Mouse (Mus musculus): ENCODE data around the gene Slc4a10.

Slc4a10 gene

GRCm38 (mm10) chr2:62150830-62151229, 104.6 kb downstream of the Slc4a10 start:
- Histone ChIP-seq H3K36me3 (ENCODE audit: control insufficient read depth, insufficient read depth, low read length, poor library complexity, severe bottlenecking) (no peaks in the 10 kb centered on the region), H3K27me3 (ENCODE audit: control insufficient read depth, insufficient read depth, low read length, poor library complexity, severe bottlenecking) (no peaks in the 10 kb centered on the region)
- no peak for DNase-seq (ENCODE audit: low read depth, low spot score)

DNA sequence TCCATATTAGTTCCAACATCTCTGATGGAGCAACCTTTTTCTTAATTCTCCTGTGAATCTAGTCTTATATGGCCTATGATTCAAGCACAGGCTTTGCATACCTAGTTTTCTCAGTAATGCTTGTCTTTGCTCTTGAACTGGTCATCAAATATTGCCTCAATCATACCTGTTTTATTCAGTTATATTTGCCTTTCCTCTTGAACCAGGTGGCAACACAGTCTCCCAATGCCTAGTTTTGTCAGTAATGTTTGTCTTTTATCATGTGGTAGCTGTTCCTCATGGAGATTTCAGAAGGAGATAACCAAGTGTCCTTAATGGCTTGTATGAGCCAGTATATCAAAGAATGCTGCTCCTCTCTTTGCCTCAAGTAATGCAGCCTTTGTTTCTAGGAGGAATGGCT, 163.8 kb downstream of the Slc4a10 start:
- Histone ChIP-seq H3K27me3 (ENCODE audit: control insufficient read depth, insufficient read depth, low read length, poor library complexity, severe bottlenecking) (no peaks in the 10 kb centered on the region), H3K36me3 (ENCODE audit: control insufficient read depth, insufficient read depth, low read length, poor library complexity, severe bottlenecking) (no peaks in the 10 kb centered on the region)
- no peak for DNase-seq (ENCODE audit: low read depth, low spot score)

- H3K27me3 ChIP-seq (ENCODE audit: control insufficient read depth, insufficient read depth, low read length, poor library complexity, severe bottlenecking): no peaks in the 10 kb centered on the region
- no peaks in the 10 kb centered on the region for H3K36me3 ChIP-seq (ENCODE audit: control insufficient read depth, insufficient read depth, low read length, poor library complexity, severe bottlenecking)
- DNase-seq (ENCODE audit: low read depth, low spot score): no peak
Measured at GRCm38 (mm10) chr2:62211106-62211505, 164.8 kb downstream of the Slc4a10 start.

- H3K27me3 ChIP-seq (ENCODE audit: control insufficient read depth, insufficient read depth, low read length, poor library complexity, severe bottlenecking): no peaks in the 10 kb centered on the region
- no peak for DNase-seq (ENCODE audit: low read depth, low spot score)
- no peaks in the 10 kb centered on the region for H3K36me3 ChIP-seq (ENCODE audit: control insufficient read depth, insufficient read depth, low read length, poor library complexity, severe bottlenecking)
Measured at GRCm38 (mm10) chr2:62227563-62227962, 181.3 kb downstream of the Slc4a10 start.

DNA sequence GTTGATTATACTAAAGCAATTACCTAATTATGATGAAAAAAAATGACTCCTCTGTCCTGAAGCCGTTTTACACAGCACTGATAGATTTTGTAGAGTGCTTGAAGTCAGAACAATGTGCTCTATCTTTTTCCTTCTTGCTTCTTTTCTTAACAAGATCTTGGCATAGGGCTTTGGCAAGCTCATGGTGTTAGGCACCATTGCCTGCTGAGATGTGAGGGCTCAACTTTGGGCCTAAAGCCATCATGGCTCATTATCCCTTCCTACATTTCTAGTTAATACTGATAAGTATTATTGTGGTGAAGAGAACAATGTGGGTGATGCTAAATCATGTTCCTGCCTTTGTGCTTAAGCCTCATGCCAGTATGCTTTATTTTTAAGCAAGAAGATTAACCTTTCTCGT, 185.0 kb downstream of the Slc4a10 start:
- Histone ChIP-seq H3K36me3 (ENCODE audit: control insufficient read depth, insufficient read depth, low read length, poor library complexity, severe bottlenecking) (no peaks in the 10 kb centered on the region), H3K27me3 (ENCODE audit: control insufficient read depth, insufficient read depth, low read length, poor library complexity, severe bottlenecking) (no peaks in the 10 kb centered on the region)
- no peak for DNase-seq (ENCODE audit: low read depth, low spot score)

GRCm38 (mm10) chr2:62244167-62244566, 197.9 kb downstream of the Slc4a10 start:
- Histone ChIP-seq H3K36me3 (ENCODE audit: control insufficient read depth, insufficient read depth, low read length, poor library complexity, severe bottlenecking) (no peaks in the 10 kb centered on the region), H3K27me3 (ENCODE audit: control insufficient read depth, insufficient read depth, low read length, poor library complexity, severe bottlenecking) (no peaks in the 10 kb centered on the region)
- no peak for DNase-seq (ENCODE audit: low read depth, low spot score)

- no peak for DNase-seq (ENCODE audit: low read depth, low spot score)
- Histone ChIP-seq H3K27me3 (ENCODE audit: control insufficient read depth, insufficient read depth, low read length, poor library complexity, severe bottlenecking) (no peaks in the 10 kb centered on the region), H3K36me3 (ENCODE audit: control insufficient read depth, insufficient read depth, low read length, poor library complexity, severe bottlenecking) (no peaks in the 10 kb centered on the region)
Measured at GRCm38 (mm10) chr2:62268467-62268866, 222.2 kb downstream of the Slc4a10 start.

GRCm38 (mm10) chr2:62271840-62272239, 225.6 kb downstream of the Slc4a10 start:
- Histone ChIP-seq H3K36me3 (ENCODE audit: control insufficient read depth, insufficient read depth, low read length, poor library complexity, severe bottlenecking) (no peaks in the 10 kb centered on the region), H3K27me3 (ENCODE audit: control insufficient read depth, insufficient read depth, low read length, poor library complexity, severe bottlenecking) (no peaks in the 10 kb centered on the region)
- DNase-seq (ENCODE audit: low read depth, low spot score): no peak

DNA sequence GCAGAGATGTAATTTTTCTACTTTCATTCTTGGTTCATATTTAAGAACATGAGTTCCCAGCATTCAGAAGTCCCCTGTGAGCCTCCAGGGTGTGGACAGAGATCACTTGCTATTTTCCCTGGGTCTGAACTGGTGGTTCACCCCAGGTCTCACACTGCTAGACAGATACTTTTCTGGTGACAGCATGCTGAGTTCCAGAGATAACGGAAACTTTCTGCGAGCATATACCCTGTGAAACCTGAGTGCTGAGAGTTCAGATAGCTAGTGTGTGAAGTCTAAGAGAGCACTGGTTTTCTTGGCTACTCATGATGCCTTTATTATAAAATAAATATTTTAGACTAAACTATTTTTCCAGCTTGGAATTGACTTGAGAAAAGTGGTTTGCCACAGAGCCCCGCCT, 232.5 kb downstream of the Slc4a10 start:
- H3K27me3 ChIP-seq (ENCODE audit: control insufficient read depth, insufficient read depth, low read length, poor library complexity, severe bottlenecking): no peaks in the 10 kb centered on the region
- no peak for DNase-seq (ENCODE audit: low read depth, low spot score)
- no peaks in the 10 kb centered on the region for H3K36me3 ChIP-seq (ENCODE audit: control insufficient read depth, insufficient read depth, low read length, poor library complexity, severe bottlenecking)

DNA sequence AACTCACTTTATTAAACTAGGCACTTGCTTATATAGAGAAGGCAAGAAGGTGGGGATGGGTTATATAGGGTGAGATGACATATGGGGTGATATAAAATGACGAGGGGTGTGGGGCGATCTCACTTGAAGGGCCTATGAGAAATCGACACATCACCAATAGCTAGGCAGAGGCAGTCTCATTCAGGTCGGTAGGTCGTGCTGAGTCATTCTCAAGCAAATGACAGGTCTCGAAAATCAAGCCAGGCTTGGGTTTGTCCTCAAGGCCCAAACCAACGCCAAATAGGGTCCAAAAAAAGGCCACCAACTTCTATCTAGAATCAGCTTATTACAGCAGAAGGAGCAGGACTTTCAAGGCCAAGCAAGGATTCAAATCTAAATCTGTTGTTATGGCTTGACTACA, 233.5 kb downstream of the Slc4a10 start:
- no peak for DNase-seq (ENCODE audit: low read depth, low spot score)
- no peaks in the 10 kb centered on the region for H3K27me3 ChIP-seq (ENCODE audit: control insufficient read depth, insufficient read depth, low read length, poor library complexity, severe bottlenecking)
- no peaks in the 10 kb centered on the region for H3K36me3 ChIP-seq (ENCODE audit: control insufficient read depth, insufficient read depth, low read length, poor library complexity, severe bottlenecking)

GRCm38 (mm10) chr2:62285026-62285425, 238.8 kb downstream of the Slc4a10 start:
- DNase-seq (ENCODE audit: low read depth, low spot score): no peak
- no peaks in the 10 kb centered on the region for H3K36me3 ChIP-seq (ENCODE audit: control insufficient read depth, insufficient read depth, low read length, poor library complexity, severe bottlenecking)
- H3K27me3 ChIP-seq (ENCODE audit: control insufficient read depth, insufficient read depth, low read length, poor library complexity, severe bottlenecking): no peaks in the 10 kb centered on the region

DNA sequence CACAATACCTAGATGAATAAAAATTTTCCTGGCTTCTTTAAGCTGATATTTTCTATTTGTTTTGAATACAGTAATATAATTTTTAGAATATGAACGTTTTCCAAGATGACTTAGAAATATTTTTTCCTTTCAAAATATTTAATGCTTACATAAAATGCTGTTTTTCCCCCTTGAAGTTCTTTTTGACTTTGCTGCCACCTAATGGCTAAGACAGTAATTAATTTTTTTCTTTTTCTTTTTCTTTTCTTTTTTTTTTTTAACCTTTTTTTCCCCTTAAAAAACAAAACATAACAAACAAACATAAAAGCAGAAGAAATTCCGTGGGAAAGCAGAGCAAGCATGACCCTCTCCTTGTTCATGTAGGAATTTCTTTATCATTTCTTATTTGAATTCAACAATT, 239.6 kb downstream of the Slc4a10 start:
- Histone ChIP-seq H3K27me3 (ENCODE audit: control insufficient read depth, insufficient read depth, low read length, poor library complexity, severe bottlenecking) (no peaks in the 10 kb centered on the region), H3K36me3 (ENCODE audit: control insufficient read depth, insufficient read depth, low read length, poor library complexity, severe bottlenecking) (no peaks in the 10 kb centered on the region)
- DNase-seq (ENCODE audit: low read depth, low spot score): peak; percentile 6

DNA sequence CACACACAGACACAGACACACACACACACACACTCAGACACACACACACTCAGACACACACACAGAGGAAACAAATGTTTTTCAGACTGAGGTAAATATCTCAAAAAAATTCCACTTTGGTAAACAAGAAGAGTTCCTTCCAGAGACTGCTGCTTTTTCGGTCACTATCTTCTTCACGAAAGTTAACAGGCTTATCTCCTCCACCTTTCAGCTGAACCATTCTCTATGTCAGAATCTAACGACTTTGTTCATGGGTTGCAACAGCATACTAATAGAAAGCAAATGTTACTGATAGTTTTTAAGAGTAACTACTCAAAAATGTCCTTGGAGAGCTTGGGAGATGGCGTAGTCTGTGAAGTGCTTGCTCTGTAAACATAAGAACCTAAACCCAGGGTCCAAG, 241.3 kb downstream of the Slc4a10 start:
- DNase-seq (ENCODE audit: low read depth, low spot score): no peak
- Histone ChIP-seq H3K36me3 (ENCODE audit: control insufficient read depth, insufficient read depth, low read length, poor library complexity, severe bottlenecking) (no peaks in the 10 kb centered on the region), H3K27me3 (ENCODE audit: control insufficient read depth, insufficient read depth, low read length, poor library complexity, severe bottlenecking) (no peaks in the 10 kb centered on the region)

GRCm38 (mm10) chr2:62293846-62294245, 247.6 kb downstream of the Slc4a10 start:
- H3K36me3 ChIP-seq (ENCODE audit: control insufficient read depth, insufficient read depth, low read length, poor library complexity, severe bottlenecking): no peaks in the 10 kb centered on the region
- no peaks in the 10 kb centered on the region for H3K27me3 ChIP-seq (ENCODE audit: control insufficient read depth, insufficient read depth, low read length, poor library complexity, severe bottlenecking)
- no peak for DNase-seq (ENCODE audit: low read depth, low spot score)

DNA sequence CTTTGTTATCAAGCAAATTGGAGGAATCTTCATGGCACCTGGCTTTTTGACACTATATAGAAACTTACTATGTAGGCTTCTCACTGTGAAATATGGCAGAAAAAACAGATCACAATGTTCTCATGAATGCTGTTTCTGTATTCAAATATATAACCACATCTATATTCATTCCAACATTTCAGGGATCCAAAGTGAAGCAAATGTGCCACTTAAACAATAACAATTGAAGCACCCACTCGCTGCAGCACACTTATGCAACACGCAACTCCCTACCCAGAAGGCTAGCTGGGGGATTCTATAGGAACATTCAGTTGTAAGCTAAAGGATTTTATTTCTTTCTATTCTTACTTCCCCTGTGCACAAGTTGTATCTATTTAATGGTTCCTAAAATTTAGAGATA, 255.5 kb downstream of the Slc4a10 start:
- Histone ChIP-seq H3K27me3 (ENCODE audit: control insufficient read depth, insufficient read depth, low read length, poor library complexity, severe bottlenecking) (no peaks in the 10 kb centered on the region), H3K36me3 (ENCODE audit: control insufficient read depth, insufficient read depth, low read length, poor library complexity, severe bottlenecking) (no peaks in the 10 kb centered on the region)
- no peak for DNase-seq (ENCODE audit: low read depth, low spot score)

GRCm38 (mm10) chr2:62306978-62307377, 260.7 kb downstream of the Slc4a10 start:
- no peak for DNase-seq (ENCODE audit: low read depth, low spot score)
- Histone ChIP-seq H3K27me3 (ENCODE audit: control insufficient read depth, insufficient read depth, low read length, poor library complexity, severe bottlenecking) (no peaks in the 10 kb centered on the region), H3K36me3 (ENCODE audit: control insufficient read depth, insufficient read depth, low read length, poor library complexity, severe bottlenecking) (no peaks in the 10 kb centered on the region)

Measured in splenic B cell, adult 2 months (primary cell).